Mouse (Mus musculus): ENCODE data around the gene Mrpl41.
A peak's percentile ranks its signal among the peaks of the same experiment; 100 is the strongest.

Mrpl41 gene

GRCm38 (mm10) chr2:24935057-24935796, 39.7 kb downstream of the Mrpl41 start, which contains the start of gene Arrdc1:
Arrdc1 (minus strand) TSS chr2:24935252.
- DNase-seq (ENCODE audit: low spot score) = peak; percentile 66

GRCm38 (mm10) chr2:24934441-24934963, 40.4 kb downstream of the Mrpl41 start:
- DNase-seq (ENCODE audit: low spot score) = no peak

- no peak for DNase-seq (ENCODE audit: low spot score)
These were observed 45.3 kb downstream of the Mrpl41 start for GRCm38 (mm10) chr2:24929593-24929992.

GRCm38 (mm10) chr2:24929119-24929518, 45.8 kb downstream of the Mrpl41 start:
- DNase-seq (ENCODE audit: low spot score) = no peak

GRCm38 (mm10) chr2:24927810-24928479, 47.0 kb downstream of the Mrpl41 start:
- no peak for DNase-seq (ENCODE audit: low spot score)

- DNase-seq (ENCODE audit: low spot score) = no peak
These were observed 47.9 kb downstream of the Mrpl41 start for GRCm38 (mm10) chr2:24926965-24927358.

- no peak for DNase-seq (ENCODE audit: low spot score)
These were observed 48.4 kb downstream of the Mrpl41 start for GRCm38 (mm10) chr2:24926345-24926964.

GRCm38 (mm10) chr2:24925284-24925683, 49.6 kb downstream of the Mrpl41 start:
- DNase-seq (ENCODE audit: low spot score) = no peak

All from ovary, postnatal 10 days (tissue).